ENCODE assay signal across 8 mouse cellular contexts in genomic region chr8:94433981-94434466, GRCm38 (mm10). TPM values are rescaled to one million over a fixed set of nuclear protein-coding genes. Genes with fewer than 3 reads are reported as not detected.
DNase-seq lines count a peak whose midpoint lies in the region; ATAC-seq lines count a peak whose summit lies in the region.

Gene Nlrc5 (plus strand): TSS chr8:94434356.

- peak within 1 kb of the TSS; percentile 59 for H3K4me3 ChIP-seq in embryonic facial prominence, embryonic 10.5 days
- peak within 1 kb of the TSS; percentile 55 for H3K4me3 ChIP-seq in limb, embryonic 10.5 days
- peak within 1 kb of the TSS; percentile 43 for H3K4me3 ChIP-seq in midbrain, embryonic 12.5 days

- peak within 1 kb of the TSS; percentile 74 for H3K4me2 ChIP-seq in midbrain, embryonic 12.5 days (replicated peaks)

- DNase-seq in adrenal gland, adult (ENCODE audit: inconsistent age in 2 of 2, low spot score in 1 of 2) = peak; percentile 84 to 94
- DNase-seq in embryonic facial prominence, embryonic 10.5 days (ENCODE audit: low spot score) = peak; percentile 62
- DNase-seq in kidney, adult 11 months = peak; percentile 77
- DNase-seq in limb, embryonic 10.5 days (ENCODE audit: low spot score) = peak; percentile 68
- peak; percentile 52 for DNase-seq in skeletal muscle tissue, adult 2 months (ENCODE audit: low read depth, low spot score)
- no peak for DNase-seq in c-Kit-positive CD71-positive TER-119-positive erythroid progenitor cells, embryonic 14.5 days (ENCODE audit: low spot score)

- peaks cover 43% of the 10 kb centered on the region for H3K27me3 ChIP-seq in embryonic facial prominence, embryonic 10.5 days (replicated peaks; ENCODE audit: low read depth, poor library complexity, severe bottlenecking)
- H3K27me3 ChIP-seq in limb, embryonic 10.5 days (ENCODE audit: low read depth, poor library complexity, severe bottlenecking) = peaks cover 47% of the 10 kb centered on the region
- H3K27me3 ChIP-seq in midbrain, embryonic 12.5 days = peaks cover 37% of the 10 kb centered on the region

- ATAC-seq in granulocyte monocyte progenitor cell, adult 5-6 weeks (replicated peaks; ENCODE audit: poor library complexity, severe bottlenecking) = peak; percentile 81
- no peak; the same call in 1 of the 2 replicates for ATAC-seq in midbrain, embryonic 12.5 days (ENCODE audit: low FRiP score, low read depth)

- no peaks in the 10 kb centered on the region for H3K9me3 ChIP-seq in embryonic facial prominence, embryonic 10.5 days
- no peaks in the 10 kb centered on the region for H3K9me3 ChIP-seq in limb, embryonic 10.5 days (replicated peaks)
- H3K9me3 ChIP-seq in midbrain, embryonic 12.5 days = no peaks in the 10 kb centered on the region

- no peak within 1 kb of the TSS for H3K27ac ChIP-seq in embryonic facial prominence, embryonic 10.5 days (replicated peaks)
- no peak within 1 kb of the TSS for H3K27ac ChIP-seq in limb, embryonic 10.5 days
- H3K27ac ChIP-seq in midbrain, embryonic 12.5 days (replicated peaks) = no peak within 1 kb of the TSS

- no peaks in the 10 kb centered on the region for H3K36me3 ChIP-seq in embryonic facial prominence, embryonic 10.5 days (replicated peaks)
- no peaks in the 10 kb centered on the region for H3K36me3 ChIP-seq in limb, embryonic 10.5 days
- H3K36me3 ChIP-seq in midbrain, embryonic 12.5 days = no peaks in the 10 kb centered on the region

- H3K4me1 ChIP-seq in embryonic facial prominence, embryonic 10.5 days = peaks cover 15% of the 10 kb centered on the region
- H3K4me1 ChIP-seq in limb, embryonic 10.5 days = peaks cover 14% of the 10 kb centered on the region
- peaks cover 6% of the 10 kb centered on the region; the same call in 1 of the 2 replicates for H3K4me1 ChIP-seq in midbrain, embryonic 12.5 days

- 1% methylated on average over 29 of the region's 29 CpGs for WGBS in embryonic facial prominence, embryonic 10.5 days
- 2% methylated on average over 29 of the region's 29 CpGs for WGBS in limb, embryonic 10.5 days
- WGBS in midbrain, embryonic 12.5 days = under 1% methylated on average over 29 of the region's 29 CpGs

- peak within 1 kb of the TSS; percentile 20; the same call in 1 of the 2 replicates for H3K9ac ChIP-seq in midbrain, embryonic 12.5 days (replicated peaks)

RNA-seq across cellular contexts. Expression of gene Nlrc5, which starts in this region (rescaled TPM):
- 0.06 TPM in 1 of 2 replicates, not detected in the other for polyA plus RNA-seq in embryonic facial prominence, embryonic 10.5 days (2016; fragmentation: Nextera tagmentation; extraction: Ambion mirVana)
- 35.8 and 43.0 TPM in 2 replicates for total RNA-seq in granulocyte monocyte progenitor cell, adult 5-6 weeks (2014; fragmentation: Nextera tagmentation)
- total RNA-seq in granulocyte monocyte progenitor cell, adult 5-6 weeks (2017) = 19.3 and 19.4 TPM in 2 replicates
- not detected in 2 replicates for polyA plus RNA-seq in limb, embryonic 10.5 days (2016; fragmentation: Nextera tagmentation; extraction: Ambion mirVana)
- 0.09 and 0.38 TPM in 2 replicates for polyA plus RNA-seq in midbrain, embryonic 12.5 days (2016; fragmentation: Nextera tagmentation; extraction: Ambion mirVana)

Comparison
In these comparisons a context has a peak if more than half of its experiments do, and no peak if none do; other contexts are left out.
1. Peak in DNase-seq and H3K4me3 ChIP-seq in embryonic facial prominence, embryonic 10.5 days; RNA of the gene not detected or under 1 TPM.
2. Peak in DNase-seq and H3K4me3 ChIP-seq in limb, embryonic 10.5 days; RNA of the gene not detected or under 1 TPM.